Mouse (Mus musculus): ENCODE results near the gene Clec2d.
"Not testable (repeated sequence)": the region's sequence is repeated elsewhere in the genome, so short reads cannot be mapped to it uniquely, and the experiment has no call there.

The Clec2d gene

GRCm38 (mm10) chr6:129180403-129181169, at the start of gene Clec2d:
Gene Clec2d, plus strand, starts transcription at chr6:129180615.
- DNase-seq (ENCODE audit: low spot score in 2 of 2), result peak; percentile 68 to 85

DNA sequence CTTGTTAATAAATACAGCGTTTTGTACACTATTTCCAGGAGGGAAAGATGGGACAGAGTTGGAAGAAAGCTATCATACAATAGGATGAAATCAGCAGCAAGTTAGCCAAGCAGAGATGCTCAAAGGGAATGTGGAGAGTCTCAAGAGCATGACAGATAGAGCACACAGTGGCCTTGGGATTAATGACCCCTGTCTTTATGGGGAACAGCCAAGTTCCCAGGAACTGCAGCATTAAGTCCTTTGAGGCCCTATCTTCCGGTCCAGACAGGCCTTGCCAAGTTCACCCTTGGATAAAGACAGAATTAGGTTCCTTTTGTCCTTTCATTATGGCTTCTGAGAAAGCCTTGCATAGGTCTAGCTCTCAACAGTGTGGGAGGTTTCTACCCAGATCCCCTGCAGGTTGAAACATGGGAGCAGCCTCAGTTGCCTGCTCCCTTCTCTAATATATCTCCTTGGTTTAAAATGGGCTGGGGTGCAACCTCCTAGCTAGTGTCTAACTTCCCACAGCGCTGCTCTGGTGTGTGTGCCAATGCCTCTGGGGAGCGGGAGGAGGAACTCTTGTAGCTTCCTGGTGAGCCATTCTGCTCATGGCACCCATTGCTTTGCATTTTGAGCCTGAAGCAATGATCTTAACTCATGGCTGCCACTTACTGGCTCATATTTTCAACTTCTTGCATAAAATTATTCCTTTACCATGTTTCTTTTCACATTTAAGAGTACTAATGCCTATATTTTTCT, 47.6 kb upstream of the Clec2d start:
- no peak for DNase-seq (ENCODE audit: low spot score in 2 of 2)

DNA sequence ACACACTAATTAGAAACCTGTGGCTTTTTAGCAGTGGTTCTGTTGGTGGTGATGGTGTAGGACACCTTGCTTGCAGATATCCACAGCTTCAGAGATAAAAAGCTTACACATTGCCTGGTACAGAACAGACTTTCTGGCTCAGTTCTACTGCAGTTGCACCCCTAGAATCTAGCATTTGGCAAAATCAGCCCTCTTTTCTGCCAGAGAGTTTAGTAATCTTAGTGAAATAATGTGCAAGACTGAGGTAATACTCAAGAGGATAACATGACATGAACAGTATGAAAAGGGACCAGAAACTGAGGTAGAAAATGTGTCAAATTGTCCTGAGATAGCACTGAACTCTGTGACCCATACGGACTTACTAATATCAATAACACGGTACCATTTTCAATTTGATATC, 33.6 kb upstream of the Clec2d start:
- DNase-seq (ENCODE audit: low spot score in 2 of 2), result no peak

GRCm38 (mm10) chr6:129160103-129160502, 20.3 kb upstream of the Clec2d start:
- no peak for DNase-seq (ENCODE audit: low spot score in 2 of 2)

GRCm38 (mm10) chr6:129161136-129161535, 19.3 kb upstream of the Clec2d start:
- DNase-seq (ENCODE audit: low spot score in 2 of 2), result no peak

- DNase-seq (ENCODE audit: low spot score in 2 of 2), result no peak
Observed at GRCm38 (mm10) chr6:129161951-129162350, 18.5 kb upstream of the Clec2d start.

DNA sequence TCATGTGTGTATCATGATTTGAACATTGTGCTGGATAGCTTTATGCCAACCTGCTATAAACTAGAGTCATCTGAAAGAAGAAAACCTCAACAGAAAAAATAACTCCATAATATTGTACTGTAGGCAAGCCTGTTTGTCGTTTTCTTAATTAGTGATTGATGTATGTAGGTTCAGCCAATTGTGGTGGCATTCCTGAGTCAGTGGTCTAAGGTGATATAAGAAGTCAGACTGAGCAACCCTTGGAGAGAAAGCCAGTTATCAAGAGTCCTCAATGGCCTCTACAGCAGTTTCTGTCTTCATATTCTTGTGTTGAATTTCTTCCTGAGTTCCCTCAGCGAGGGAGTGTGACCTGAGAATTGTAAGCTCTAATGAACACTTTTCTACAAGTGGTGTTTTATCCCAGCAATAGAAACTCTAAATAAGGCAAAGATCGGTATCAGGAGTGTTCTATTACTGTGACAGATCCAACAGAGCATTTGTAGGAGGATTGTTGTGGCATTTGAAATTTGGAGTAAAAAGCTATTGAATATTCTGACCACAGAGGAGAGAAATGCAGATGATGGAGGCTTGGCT, 17.7 kb upstream of the Clec2d start:
- no peak for DNase-seq (ENCODE audit: low spot score in 2 of 2)

GRCm38 (mm10) chr6:129163606-129164005, 16.8 kb upstream of the Clec2d start:
- no peak for DNase-seq (ENCODE audit: low spot score in 2 of 2)

DNA sequence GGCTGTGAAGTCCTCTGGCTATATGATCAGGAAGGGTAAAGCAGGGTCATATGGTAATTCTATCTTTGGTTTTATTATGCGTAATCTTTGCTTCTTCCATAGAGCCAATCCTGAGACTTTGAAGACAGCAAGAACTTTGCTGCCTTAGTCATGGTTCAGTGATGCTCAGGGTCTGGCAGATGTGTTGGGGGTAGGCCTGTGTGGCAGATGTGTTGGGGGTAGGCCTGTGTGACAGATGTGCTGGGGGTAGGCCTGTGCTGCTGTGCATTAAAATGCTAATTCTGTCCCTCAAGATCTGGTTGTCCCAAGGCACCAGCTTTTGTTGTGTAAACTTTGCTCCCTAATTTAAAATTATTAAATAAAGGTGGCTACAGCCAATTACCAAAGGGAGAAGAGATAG, 9.5 kb upstream of the Clec2d start:
- DNase-seq (ENCODE audit: low spot score in 2 of 2), result no peak

DNA sequence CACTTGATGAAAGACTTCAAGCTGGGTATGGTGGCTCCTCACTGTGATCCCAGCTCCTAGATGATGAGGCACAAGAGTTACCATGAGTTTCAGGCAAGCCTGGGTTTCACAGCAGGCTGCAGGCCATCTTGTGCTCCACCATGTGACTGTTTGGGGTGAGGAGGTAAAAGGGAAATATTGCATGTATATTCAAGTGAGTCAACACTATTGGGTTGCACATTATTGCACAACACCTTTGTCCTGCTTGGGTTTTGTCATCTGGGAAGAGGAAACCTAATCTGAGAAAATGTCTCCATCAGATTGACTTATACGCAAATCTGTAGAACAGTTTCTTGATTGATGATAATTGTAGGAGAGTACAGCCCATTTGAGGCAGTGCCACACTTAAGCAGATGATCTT, 8.7 kb upstream of the Clec2d start:
- DNase-seq (ENCODE audit: low spot score in 2 of 2), result no peak

DNA sequence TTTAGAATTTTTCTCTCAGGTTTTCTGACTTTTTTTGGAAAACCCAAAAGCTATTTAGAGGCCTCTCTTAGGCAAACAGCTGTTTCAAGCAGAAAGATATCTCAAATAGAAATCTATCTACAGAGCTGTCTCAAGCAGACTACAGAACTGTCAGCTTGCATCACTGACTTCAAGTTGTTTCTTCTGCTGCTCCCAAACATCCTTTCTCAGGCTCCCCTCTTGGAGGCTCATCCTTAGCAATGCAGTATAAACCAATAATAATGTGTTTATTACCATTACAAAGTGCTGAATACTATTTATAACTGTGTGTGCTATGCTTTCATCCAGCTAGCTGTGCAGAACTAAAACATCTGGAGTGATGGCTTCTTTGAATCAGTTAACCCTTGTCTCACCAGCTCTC, 5.6 kb upstream of the Clec2d start:
- DNase-seq (ENCODE audit: low spot score in 2 of 2), result no peak

DNA sequence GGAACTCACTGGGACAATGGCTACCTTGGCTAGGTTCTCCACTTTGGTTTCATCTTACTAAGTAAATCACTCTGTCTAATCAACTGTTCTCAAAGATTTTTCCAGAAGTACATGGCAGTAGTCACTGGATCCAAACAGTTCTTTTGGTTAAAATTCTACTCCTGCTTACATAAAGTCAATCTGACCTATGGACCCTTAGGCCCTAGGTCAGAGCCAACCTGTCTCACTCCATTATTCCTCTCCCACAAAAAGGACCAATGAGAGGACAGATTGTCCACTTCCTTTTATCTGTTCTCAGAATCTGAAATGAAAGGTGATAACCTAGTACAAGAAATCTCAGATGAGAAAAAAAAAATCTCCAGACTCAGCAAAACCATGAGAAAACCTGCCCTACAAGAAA, 4.8 kb upstream of the Clec2d start:
- DNase-seq (ENCODE audit: low spot score in 2 of 2), result no peak

- DNase-seq (ENCODE audit: low spot score in 2 of 2), result no peak
Observed at GRCm38 (mm10) chr6:129176621-129177020, 3.8 kb upstream of the Clec2d start.

- DNase-seq (ENCODE audit: low spot score in 2 of 2), result no peak
Observed at GRCm38 (mm10) chr6:129179281-129179680, 1.1 kb upstream of the Clec2d start.

GRCm38 (mm10) chr6:129179831-129180230, 584 bp upstream of the Clec2d start:
- peak in 1 of 2 experiments; percentile 29 for DNase-seq (ENCODE audit: low spot score in 2 of 2)

DNA sequence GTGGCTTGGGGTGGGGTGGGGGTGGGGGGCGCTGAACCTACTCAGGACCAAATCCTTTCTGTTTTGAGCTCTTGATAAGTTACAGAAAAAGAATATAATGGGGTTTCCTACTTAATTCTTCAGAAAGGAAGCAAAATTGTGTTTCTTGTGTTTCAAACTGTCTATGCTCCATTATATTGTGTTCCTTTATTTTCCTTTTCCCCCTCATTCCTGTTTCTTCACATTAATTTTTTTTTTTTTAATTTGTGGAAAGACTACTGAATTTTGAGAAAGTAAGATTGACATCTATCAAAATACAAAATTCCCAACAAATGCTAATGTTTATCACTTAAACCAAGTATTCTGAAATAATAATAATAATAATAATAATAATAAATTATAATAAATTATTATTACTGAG, 834 bp downstream of the Clec2d start:
- no peak for DNase-seq (ENCODE audit: low spot score in 2 of 2)

- DNase-seq (ENCODE audit: low spot score in 2 of 2), result no peak
Observed at GRCm38 (mm10) chr6:129181683-129182082, 1.3 kb downstream of the Clec2d start.

GRCm38 (mm10) chr6:129182518-129182917, 2.1 kb downstream of the Clec2d start:
- no peak for DNase-seq (ENCODE audit: low spot score in 2 of 2)

- DNase-seq (ENCODE audit: low spot score in 2 of 2), result not testable (repeated sequence)
Observed at GRCm38 (mm10) chr6:129184001-129184400, 3.6 kb downstream of the Clec2d start.

DNA sequence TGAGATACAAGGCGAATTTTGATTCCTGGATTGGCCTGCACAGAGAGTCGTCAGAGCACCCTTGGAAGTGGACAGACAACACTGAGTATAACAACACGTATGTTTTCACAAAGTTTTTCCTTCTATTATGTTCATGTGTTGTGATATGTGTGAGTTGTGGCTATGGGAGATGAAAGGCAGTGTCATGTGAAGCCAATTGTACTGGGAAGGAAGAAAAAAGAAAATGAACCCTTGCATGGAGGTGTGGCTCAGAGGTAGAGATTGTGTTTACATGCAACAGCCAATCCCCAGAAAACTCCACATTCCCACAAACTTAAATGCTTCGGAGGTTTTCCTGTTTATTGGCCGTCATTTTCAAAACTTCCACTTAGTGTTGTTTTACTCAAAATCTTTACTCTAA, 4.4 kb downstream of the Clec2d start:
- DNase-seq (ENCODE audit: low spot score in 2 of 2), result no peak

GRCm38 (mm10) chr6:129186022-129186421, 5.6 kb downstream of the Clec2d start:
- DNase-seq (ENCODE audit: low spot score in 2 of 2), result no peak

GRCm38 (mm10) chr6:129186457-129187199, 6.2 kb downstream of the Clec2d start:
- no peak for DNase-seq (ENCODE audit: low spot score in 2 of 2)

Measured in urinary bladder, postnatal 36 days (tissue).